Mouse (Mus musculus): ENCODE measurements at regions not wholly inside any gene's neighbourhood (a gene's known extent, or its start where the extent isn't known, plus 50 kb on each side); places are given as distances from the start of the nearest gene placed in this dataset.

- H3K4me1 ChIP-seq (ENCODE audit: insufficient read depth): no peaks in the 10 kb centered on the region
- no peak overlapping the region for H3K4me2 ChIP-seq (ENCODE audit: low read depth)
- no peak overlapping the region for H3K9ac ChIP-seq
- DNase-seq (no peak), ATAC-seq (no peak)
- H3K27ac ChIP-seq (ENCODE audit: low read depth, low read length): no peak overlapping the region
- 58% methylated on average over 6 of the region's 6 CpGs for WGBS
- no peak overlapping the region for H3K4me3 ChIP-seq (ENCODE audit: low read depth, low read length)
- no peaks in the 10 kb centered on the region for H3K36me3 ChIP-seq (ENCODE audit: insufficient read depth)
- H3K27me3 ChIP-seq (ENCODE audit: insufficient read depth, low read length): no peaks in the 10 kb centered on the region
- H3K9me3 ChIP-seq (ENCODE audit: low read length): no peaks in the 10 kb centered on the region
- 0 out of 2 replicates have a peak, but pooled peaks have one; percentile 8 for TF ChIP-seq CTCF (IDR thresholded peaks at IDR 0.05; ENCODE audit: low read depth)
Measured at GRCm38 (mm10) chr12:35674487-35674886, 139.6 kb upstream of the Ahr start.

- Histone ChIP-seq H3K9me3 (ENCODE audit: low read length) (no peaks in the 10 kb centered on the region), H3K27ac (ENCODE audit: low read depth, low read length) (no peak overlapping the region), H3K27me3 (ENCODE audit: insufficient read depth, low read length) (no peaks in the 10 kb centered on the region), H3K9ac (no peak overlapping the region), H3K36me3 (ENCODE audit: insufficient read depth) (no peaks in the 10 kb centered on the region), H3K4me1 (ENCODE audit: insufficient read depth) (no peaks in the 10 kb centered on the region), H3K4me2 (ENCODE audit: low read depth) (no peak overlapping the region), H3K4me3 (ENCODE audit: low read depth, low read length) (no peak overlapping the region)
- TF ChIP-seq CTCF (IDR thresholded peaks at IDR 0.05; ENCODE audit: low read depth): no peak
- 87% methylated on average over 4 of the region's 4 CpGs for WGBS
- ATAC-seq (no peak), DNase-seq (no peak)
Measured at GRCm38 (mm10) chr12:35670980-35671379, 136.1 kb upstream of the Ahr start.

GRCm38 (mm10) chr12:35668716-35669115, 133.9 kb upstream of the Ahr start:
- Histone ChIP-seq H3K9me3 (ENCODE audit: low read length) (no peaks in the 10 kb centered on the region), H3K9ac (no peak overlapping the region), H3K4me3 (ENCODE audit: low read depth, low read length) (no peak overlapping the region), H3K36me3 (ENCODE audit: insufficient read depth) (no peaks in the 10 kb centered on the region), H3K27me3 (ENCODE audit: insufficient read depth, low read length) (no peaks in the 10 kb centered on the region), H3K4me1 (ENCODE audit: insufficient read depth) (no peaks in the 10 kb centered on the region), H3K4me2 (ENCODE audit: low read depth) (no peak overlapping the region), H3K27ac (ENCODE audit: low read depth, low read length) (no peak overlapping the region)
- TF ChIP-seq CTCF (IDR thresholded peaks at IDR 0.05; ENCODE audit: low read depth): no peak
- DNase-seq (no peak), ATAC-seq (no peak)
- WGBS: 82% methylated on average over 1 of the region's 1 CpGs

- H3K4me1 ChIP-seq (ENCODE audit: insufficient read depth): no peaks in the 10 kb centered on the region
- no peaks in the 10 kb centered on the region for H3K27me3 ChIP-seq (ENCODE audit: insufficient read depth, low read length)
- no peak for TF ChIP-seq CTCF (IDR thresholded peaks at IDR 0.05; ENCODE audit: low read depth)
- no peak for DNase-seq
- H3K36me3 ChIP-seq (ENCODE audit: insufficient read depth): no peaks in the 10 kb centered on the region
- no peak for ATAC-seq
- H3K4me3 ChIP-seq (ENCODE audit: low read depth, low read length): no peak overlapping the region
- H3K27ac ChIP-seq (ENCODE audit: low read depth, low read length): no peak overlapping the region
- no peaks in the 10 kb centered on the region for H3K9me3 ChIP-seq (ENCODE audit: low read length)
- WGBS: 95% methylated on average over 3 of the region's 3 CpGs
- no peak overlapping the region for H3K4me2 ChIP-seq (ENCODE audit: low read depth)
- no peak overlapping the region for H3K9ac ChIP-seq
Measured at GRCm38 (mm10) chr12:35667705-35668104, 132.9 kb upstream of the Ahr start.

- no peak for TF ChIP-seq CTCF (IDR thresholded peaks at IDR 0.05; ENCODE audit: low read depth)
- no peaks in the 10 kb centered on the region for H3K9me3 ChIP-seq (ENCODE audit: low read length)
Measured at GRCm38 (mm10) chr12:35667218-35667617, 132.4 kb upstream of the Ahr start.

GRCm38 (mm10) chr12:35666062-35666461, 131.2 kb upstream of the Ahr start:
- Histone ChIP-seq H3K4me3 (ENCODE audit: low read depth, low read length) (no peak overlapping the region), H3K4me1 (ENCODE audit: insufficient read depth) (no peaks in the 10 kb centered on the region), H3K27me3 (ENCODE audit: insufficient read depth, low read length) (no peaks in the 10 kb centered on the region), H3K4me2 (ENCODE audit: low read depth) (no peak overlapping the region), H3K9ac (no peak overlapping the region), H3K9me3 (ENCODE audit: low read length) (no peaks in the 10 kb centered on the region), H3K36me3 (ENCODE audit: insufficient read depth) (no peaks in the 10 kb centered on the region), H3K27ac (ENCODE audit: low read depth, low read length) (no peak overlapping the region)
- ATAC-seq: no peak
- WGBS: 83% methylated on average over 2 of the region's 2 CpGs
- TF ChIP-seq CTCF (IDR thresholded peaks at IDR 0.05; ENCODE audit: low read depth): no peak
- no peak for DNase-seq

More at GRCm38 (mm10) chr12:35667218-35667617, 132.4 kb upstream of the Ahr start:
- Histone ChIP-seq H3K27ac (ENCODE audit: low read depth, low read length) (no peak overlapping the region), H3K36me3 (ENCODE audit: insufficient read depth) (no peaks in the 10 kb centered on the region), H3K27me3 (ENCODE audit: insufficient read depth, low read length) (no peaks in the 10 kb centered on the region), H3K4me2 (ENCODE audit: low read depth) (no peak overlapping the region), H3K4me1 (ENCODE audit: insufficient read depth) (no peaks in the 10 kb centered on the region), H3K9ac (no peak overlapping the region), H3K4me3 (ENCODE audit: low read depth, low read length) (no peak overlapping the region)
- ATAC-seq (no peak), DNase-seq (no peak)

GRCm38 (mm10) chr12:35663062-35663461, 128.2 kb upstream of the Ahr start:
- 81% methylated on average over 1 of the region's 1 CpGs for WGBS
- TF ChIP-seq CTCF (IDR thresholded peaks at IDR 0.05; ENCODE audit: low read depth): no peak

GRCm38 (mm10) chr12:35656563-35656962, 121.7 kb upstream of the Ahr start:
- H3K36me3 ChIP-seq (ENCODE audit: insufficient read depth): no peaks in the 10 kb centered on the region
- ATAC-seq: no peak
- H3K4me2 ChIP-seq (ENCODE audit: low read depth): no peak overlapping the region
- no peak for TF ChIP-seq CTCF (IDR thresholded peaks at IDR 0.05; ENCODE audit: low read depth)
- H3K9me3 ChIP-seq (ENCODE audit: low read length): no peaks in the 10 kb centered on the region
- H3K4me3 ChIP-seq (ENCODE audit: low read depth, low read length): no peak overlapping the region
- H3K27ac ChIP-seq (ENCODE audit: low read depth, low read length): no peak overlapping the region
- H3K4me1 ChIP-seq (ENCODE audit: insufficient read depth): no peaks in the 10 kb centered on the region
- DNase-seq: no peak
- H3K27me3 ChIP-seq (ENCODE audit: insufficient read depth, low read length): no peaks in the 10 kb centered on the region
- H3K9ac ChIP-seq: no peak overlapping the region
- 80% methylated on average over 3 of the region's 3 CpGs for WGBS

More at GRCm38 (mm10) chr12:35663062-35663461, 128.2 kb upstream of the Ahr start:
- no peaks in the 10 kb centered on the region for H3K36me3 ChIP-seq (ENCODE audit: insufficient read depth)
- no peak overlapping the region for H3K4me2 ChIP-seq (ENCODE audit: low read depth)
- no peak overlapping the region for H3K9ac ChIP-seq
- H3K27ac ChIP-seq (ENCODE audit: low read depth, low read length): no peak overlapping the region
- H3K9me3 ChIP-seq (ENCODE audit: low read length): no peaks in the 10 kb centered on the region
- H3K4me1 ChIP-seq (ENCODE audit: insufficient read depth): no peaks in the 10 kb centered on the region
- H3K27me3 ChIP-seq (ENCODE audit: insufficient read depth, low read length): no peaks in the 10 kb centered on the region
- no peak overlapping the region for H3K4me3 ChIP-seq (ENCODE audit: low read depth, low read length)
- ATAC-seq (no peak), DNase-seq (no peak)
